Mouse (Mus musculus) left cerebral cortex, postnatal 25 days (tissue): Measurements from ENCODE around the gene Rab31. TPM values are rescaled to one million over a fixed set of nuclear protein-coding genes. Genes with fewer than 3 reads are reported as not detected.

Experiments used
- DNase-seq, 2 experiments: peaks; one replicate each; pipeline ENCODE4 v3.0.0; 2022; ENCODE audit warnings: low spot score in 2 of 2, mixed read lengths in 1 of 2
- intact Hi-C: fragments of 180-260 bp; cut with DNase I; formaldehyde crosslinking; loops from one replicate; pipeline ENCODE4 v1.15.1; 2025
- total RNA-seq, 2 experiments: library from RNA; stranded (reverse); gene quantifications; 2 replicates each; pipeline ENCODE4 v1.2.3; 2021

Gene Rab31
- total RNA-seq, 2 experiments from 2014 or later = 64.1 to 65.5 TPM

GRCm38 (mm10) chr17:65784610-65785140, 12.1 kb upstream of the Rab31 start:
- intact Hi-C loops = loop anchor here (5.0 kb wide), 1 partner anchor 172 kb away; the partner anchor contains the start of gene Vapa

GRCm38 (mm10) chr17:65783182-65784161, 10.9 kb upstream of the Rab31 start:
- intact Hi-C loops = loop anchor here (5.0 kb wide), 1 partner anchor 171 kb away; the partner anchor contains the start of gene Vapa
- DNase-seq = peak; percentile 70 to 72

More at GRCm38 (mm10) chr17:65784610-65785140, 12.1 kb upstream of the Rab31 start:
- DNase-seq = no peak

GRCm38 (mm10) chr17:65782551-65783141, 10.1 kb upstream of the Rab31 start, which contains the start of gene Ppp4r1:
Ppp4r1 (plus strand) TSS chr17:65782573.
- intact Hi-C loops = loop anchor here (5.0 kb wide), 1 partner anchor 170 kb away; the partner anchor contains the start of gene Vapa
- DNase-seq = peak; percentile 73 to 80

GRCm38 (mm10) chr17:65780970-65781369, 8.4 kb upstream of the Rab31 start:
- DNase-seq = no peak
- intact Hi-C loops = loop anchor here (5.0 kb wide), 1 partner anchor 169 kb away; the partner anchor contains the start of gene Vapa

GRCm38 (mm10) chr17:65777461-65777860, 4.9 kb upstream of the Rab31 start:
- no peak for DNase-seq
- intact Hi-C loops = no loop called here

GRCm38 (mm10) chr17:65776228-65776627, 3.7 kb upstream of the Rab31 start:
- DNase-seq = no peak
- intact Hi-C loops = no loop called here

GRCm38 (mm10) chr17:65774439-65774838, 1.9 kb upstream of the Rab31 start:
- intact Hi-C loops = no loop called here
- DNase-seq = no peak

GRCm38 (mm10) chr17:65773617-65774016, 1.1 kb upstream of the Rab31 start:
- peak in 1 of 2 experiments; percentile 38 for DNase-seq
- intact Hi-C loops = no loop called here

- intact Hi-C loops = loop anchor here (1.0 kb wide), 1 partner anchor 65 kb away; no protein-coding TSS in a partner anchor
- DNase-seq = no peak
These were observed 1.3 kb downstream of the Rab31 start for GRCm38 (mm10) chr17:65770982-65771915.

- DNase-seq = peak; percentile 62 to 87
- intact Hi-C loops = loop anchor here (5.0 kb wide), 1 partner anchor 41 kb away; no protein-coding TSS in a partner anchor
These were observed 4.1 kb downstream of the Rab31 start for GRCm38 (mm10) chr17:65768486-65768885.

- intact Hi-C loops = no loop called here
- DNase-seq = no peak
These were observed 9.3 kb downstream of the Rab31 start for GRCm38 (mm10) chr17:65763221-65763620.

- DNase-seq = no peak
- intact Hi-C loops = no loop called here
These were observed 15.4 kb downstream of the Rab31 start for GRCm38 (mm10) chr17:65757150-65757549.

- intact Hi-C loops = no loop called here
These were observed 16.7 kb downstream of the Rab31 start for GRCm38 (mm10) chr17:65755857-65756256.

GRCm38 (mm10) chr17:65753130-65753529, 19.4 kb downstream of the Rab31 start:
- intact Hi-C loops = no loop called here
- DNase-seq = no peak

More at GRCm38 (mm10) chr17:65755857-65756256, 16.7 kb downstream of the Rab31 start:
- no peak for DNase-seq

- DNase-seq = no peak
- intact Hi-C loops = no loop called here
These were observed 22.3 kb downstream of the Rab31 start for GRCm38 (mm10) chr17:65750301-65750700.

- intact Hi-C loops = no loop called here
These were observed 22.7 kb downstream of the Rab31 start for GRCm38 (mm10) chr17:65749803-65750202.

GRCm38 (mm10) chr17:65748997-65749396, 23.6 kb downstream of the Rab31 start:
- intact Hi-C loops = no loop called here
- no peak for DNase-seq

More at GRCm38 (mm10) chr17:65749803-65750202, 22.7 kb downstream of the Rab31 start:
- no peak for DNase-seq

GRCm38 (mm10) chr17:65746314-65746713, 26.2 kb downstream of the Rab31 start:
- DNase-seq = peak in 1 of 2 experiments; percentile 26
- intact Hi-C loops = no loop called here
